Mouse (Mus musculus) heart, adult 2 months (tissue): Measurements from ENCODE around the gene Ctsq. TPM values are rescaled to one million over a fixed set of nuclear protein-coding genes. Genes with fewer than 3 reads are reported as not detected.

Experiments used
- DNase-seq, 2 experiments: peaks; one replicate each; pipeline ENCODE4 v3.0.0; 2021
- H3K27ac ChIP-seq: fragments of 200-600 bp; 2 replicates; pipeline ENCODE4 v1.8.1; 2022
- H3K27me3 ChIP-seq: fragments of 200-500 bp; 2 replicates; pipeline ENCODE4 v1.6.1; 2012; ENCODE audit warnings: mild to moderate bottlenecking, low read length, inconsistent platforms, mixed read lengths; ENCODE audit not compliant: control insufficient read depth, insufficient read depth
- H3K36me3 ChIP-seq: fragments of 200-500 bp; 2 replicates; pipeline ENCODE4 v1.6.1; 2012; ENCODE audit warnings: low read length, inconsistent platforms; ENCODE audit not compliant: control insufficient read depth, insufficient read depth
- H3K4me1 ChIP-seq: fragments of 200-500 bp; 2 replicates; pipeline ENCODE4 v1.6.1; 2011; ENCODE audit warnings: low read length; ENCODE audit not compliant: control insufficient read depth, insufficient read depth
- H3K4me3 ChIP-seq: fragments of 200-600 bp; 2 replicates; pipeline ENCODE4 v1.8.1; 2022
- H3K79me2 ChIP-seq: fragments of 200-500 bp; replicated peaks from 2 replicates; pipeline ENCODE4 v1.6.1; 2012; ENCODE audit warnings: mild to moderate bottlenecking, inconsistent platforms, low read length, moderate library complexity, mixed read lengths; ENCODE audit not compliant: control insufficient read depth, insufficient read depth
- H3K9ac ChIP-seq: fragments of 200-500 bp; 2 replicates; pipeline ENCODE4 v1.6.1; 2012; ENCODE audit warnings: low read depth, mild to moderate bottlenecking, control low read depth, inconsistent platforms, low read length, mixed read lengths
- CTCF ChIP-seq: fragments of 200-600 bp; IDR thresholded peaks from 2 replicates; pipeline ENCODE4 v1.8.1; 2022; ENCODE audit warnings: antibody characterized with exemption, mild to moderate bottlenecking, moderate library complexity
- EP300 ChIP-seq: fragments of 200-500 bp; IDR thresholded peaks from 2 replicates; pipeline ENCODE4 v1.6.1; 2011; ENCODE audit warnings: low read depth, low read length, control low read depth; ENCODE audit not compliant: insufficient read depth
- POLR2A ChIP-seq: fragments of 200-500 bp; IDR thresholded peaks from 2 replicates; pipeline ENCODE4 v1.6.1; 2011; ENCODE audit warnings: mild to moderate bottlenecking, low read depth, low read length, control low read depth; ENCODE audit not compliant: insufficient read depth
- WGBS: fragments of 180-500 bp; shearing (Covaris S2); methylation state at CpG from one replicate; pipeline ENCODE4 v1.1.7; 2018; 5-methylcytosine and 5-hydroxymethylcytosine counted together
- intact Hi-C: fragments of 180-260 bp; cut with DNase I; formaldehyde crosslinking; loops from one replicate; pipeline ENCODE4 v1.15.1; 2025
- long read RNA-seq: library from polyadenylated mRNA; stranded (forward); transcript quantifications from one replicate; pipeline ENCODE4 v2.0.0, GENCODE M21; 2021
- polyA plus RNA-seq: library from polyadenylated mRNA; depleted of rRNA; stranded (reverse); fragments of >200 nt; gene quantifications from 2 replicates; pipeline ENCODE4 v1.2.3, GENCODE M21; 2012; rRNA removed
- total RNA-seq, 2 experiments: library from RNA; stranded (reverse); gene quantifications; 2 replicates each; pipeline ENCODE4 v1.2.3; 2021

The Ctsq gene
- total RNA-seq (not detected), polyA plus RNA-seq (not detected in 2 replicates)
- long read RNA-seq, result 0 reads

DNA sequence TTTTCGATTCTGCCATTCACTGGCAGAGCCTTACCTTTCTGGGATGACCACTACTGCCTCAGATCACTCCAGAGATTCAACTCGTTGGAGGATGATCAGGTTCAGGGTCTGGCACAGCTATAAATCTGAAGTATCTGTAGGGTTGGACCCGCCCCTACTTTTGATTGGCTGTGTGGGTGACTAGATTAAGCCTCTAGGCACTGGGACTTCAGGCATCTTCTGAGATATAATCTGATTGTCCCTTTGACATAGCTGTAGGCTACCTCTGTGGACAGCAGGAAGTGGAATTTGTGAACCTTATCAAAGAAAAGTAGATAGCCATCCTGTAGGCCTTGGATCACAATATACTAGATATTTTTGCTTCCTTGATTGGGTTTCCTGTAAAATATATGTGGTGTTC, at the start of gene Ctsq:
Gene Ctsq (minus strand): TSS at position 101 of the 400 bp plus-strand sequence.
- H3K36me3 ChIP-seq, result no peaks in the 10 kb centered on the region
- H3K4me1 ChIP-seq, result no peaks in the 10 kb centered on the region
- H3K9ac ChIP-seq, result no peak within 1 kb of the TSS
- H3K4me3 ChIP-seq, result no peak within 1 kb of the TSS
- DNase-seq, result no peak
- intact Hi-C loops, result no loop called here
- WGBS, result 38% methylated on average over 3 of the region's 3 CpGs
- TF ChIP-seq EP300, result no peak
- no peak for TF ChIP-seq CTCF
- TF ChIP-seq POLR2A, result no peak
- H3K27me3 ChIP-seq, result no peaks in the 10 kb centered on the region
- H3K79me2 ChIP-seq, result no peaks in the 10 kb centered on the region
- H3K27ac ChIP-seq, result no peak within 1 kb of the TSS

DNA sequence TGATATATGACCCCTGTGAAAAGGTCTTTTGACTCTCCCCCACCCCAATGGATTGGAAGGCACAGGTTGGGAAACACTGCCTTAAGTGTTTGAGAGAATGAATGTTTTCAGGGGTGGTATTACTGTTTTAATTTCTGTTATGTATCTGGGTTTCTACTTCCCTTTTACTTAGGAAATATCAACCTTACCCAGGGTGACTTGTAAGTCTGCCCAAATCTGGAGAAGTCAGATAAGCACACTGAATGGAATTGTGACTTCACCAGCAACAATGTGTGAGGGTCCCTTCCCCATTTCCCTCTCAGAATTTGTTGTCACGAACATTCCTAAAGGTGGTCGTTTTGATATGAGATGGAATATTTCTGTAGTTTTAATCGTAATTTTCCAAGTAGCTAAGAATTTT, 17.6 kb downstream of the Ctsq start:
- intact Hi-C loops, result no loop called here
- WGBS, result 62% methylated on average over 3 of the region's 3 CpGs
- TF ChIP-seq POLR2A, result no peak
- TF ChIP-seq CTCF, result no peak
- TF ChIP-seq EP300, result no peak

DNA sequence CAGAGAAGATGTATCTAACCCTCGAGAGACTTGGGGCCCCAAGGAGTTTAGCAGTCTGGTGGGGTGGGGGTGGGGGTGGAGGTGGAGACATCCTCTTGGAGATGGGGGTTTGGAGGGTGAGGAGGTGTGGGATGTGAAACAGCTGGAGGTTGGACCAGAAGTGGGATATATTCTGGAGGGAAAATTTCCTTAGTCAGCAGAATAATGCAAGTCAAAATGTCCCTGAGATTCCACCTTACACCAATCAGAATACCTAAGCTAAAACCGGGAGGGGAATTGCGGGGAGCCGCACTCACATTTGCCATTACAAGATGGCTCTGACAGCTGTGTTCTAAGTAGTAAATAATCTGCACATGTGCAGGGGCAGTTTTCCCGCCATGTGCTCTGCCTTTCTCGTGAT, 18.6 kb downstream of the Ctsq start:
- H3K4me3 ChIP-seq, result no peak overlapping the region

More for the DNA sequence above, 17.6 kb downstream of the Ctsq start:
- DNase-seq, result no peak
- Histone ChIP-seq H3K9ac (no peak overlapping the region), H3K27me3 (no peaks in the 10 kb centered on the region), H3K27ac (no peak overlapping the region), H3K4me1 (no peaks in the 10 kb centered on the region), H3K79me2 (no peaks in the 10 kb centered on the region), H3K36me3 (no peaks in the 10 kb centered on the region), H3K4me3 (no peak overlapping the region)

DNA sequence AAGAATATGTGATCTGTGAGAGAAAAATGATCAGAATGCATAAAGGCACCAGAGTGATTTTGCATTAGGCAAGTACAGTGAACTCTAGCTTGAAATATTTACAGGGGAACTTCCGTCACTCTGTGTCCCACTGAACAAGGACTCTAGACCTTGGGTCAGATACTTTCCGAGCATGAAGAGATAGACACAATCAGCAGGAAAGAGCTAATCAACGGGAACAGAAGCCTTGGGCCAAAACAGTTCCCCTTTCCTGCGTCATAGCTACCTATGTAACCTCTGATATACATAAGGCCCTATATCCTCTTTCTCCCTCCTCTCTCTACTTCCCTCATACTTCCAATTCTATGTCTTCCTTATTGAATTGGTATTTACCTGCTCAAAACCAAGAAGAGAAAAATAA, 30.3 kb downstream of the Ctsq start:
- Histone ChIP-seq H3K27me3 (no peaks in the 10 kb centered on the region), H3K4me1 (no peaks in the 10 kb centered on the region), H3K79me2 (no peaks in the 10 kb centered on the region), H3K4me3 (no peak overlapping the region), H3K9ac (no peak overlapping the region), H3K27ac (no peak overlapping the region), H3K36me3 (no peaks in the 10 kb centered on the region)
- intact Hi-C loops, result no loop called here
- WGBS, result 28% methylated on average over 4 of the region's 4 CpGs
- DNase-seq, result no peak
- TF ChIP-seq EP300 (no peak), CTCF (no peak), POLR2A (no peak)

More for the DNA sequence above, 18.6 kb downstream of the Ctsq start:
- DNase-seq, result no peak
- Histone ChIP-seq H3K27me3 (no peaks in the 10 kb centered on the region), H3K4me1 (no peaks in the 10 kb centered on the region), H3K79me2 (no peaks in the 10 kb centered on the region), H3K27ac (no peak overlapping the region), H3K36me3 (no peaks in the 10 kb centered on the region), H3K9ac (no peak overlapping the region)
- 76% methylated on average over 6 of the region's 6 CpGs for WGBS
- TF ChIP-seq POLR2A, result no peak
- no peak for TF ChIP-seq EP300
- no peak for TF ChIP-seq CTCF
- intact Hi-C loops, result no loop called here

DNA sequence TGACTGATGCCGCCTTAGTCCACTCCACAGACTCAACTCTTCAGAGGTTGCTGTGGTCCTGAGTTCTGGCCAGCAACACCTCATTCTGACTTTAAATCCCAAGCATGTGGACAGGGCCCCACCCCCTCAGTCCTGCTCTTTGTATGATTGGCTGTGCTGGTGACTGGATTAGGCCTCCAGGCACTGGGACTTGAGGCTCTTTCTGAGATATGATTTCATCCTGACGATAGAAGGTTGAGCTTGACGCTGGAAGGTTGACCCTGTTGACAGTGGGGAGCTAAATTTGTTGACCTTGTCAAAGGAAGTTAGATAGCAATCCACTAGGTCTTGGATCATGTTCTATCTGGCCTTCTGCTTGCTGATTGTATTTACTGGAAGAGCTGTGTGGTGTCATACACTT, 34.6 kb downstream of the Ctsq start, which contains the start of gene Ctsj:
Gene Ctsj (minus strand): TSS at position 101 of the 400 bp plus-strand sequence.
- H3K4me3 ChIP-seq, result no peak within 1 kb of the TSS
- H3K36me3 ChIP-seq, result no peaks in the 10 kb centered on the region
- no peaks in the 10 kb centered on the region for H3K4me1 ChIP-seq
- no peaks in the 10 kb centered on the region for H3K79me2 ChIP-seq
- intact Hi-C loops, result no loop called here
- 45% methylated on average over 3 of the region's 3 CpGs for WGBS
- TF ChIP-seq CTCF (no peak), POLR2A (no peak), EP300 (no peak)
- no peak within 1 kb of the TSS for H3K9ac ChIP-seq
- DNase-seq, result no peak
- H3K27ac ChIP-seq, result no peak within 1 kb of the TSS
- H3K27me3 ChIP-seq, result no peaks in the 10 kb centered on the region

DNA sequence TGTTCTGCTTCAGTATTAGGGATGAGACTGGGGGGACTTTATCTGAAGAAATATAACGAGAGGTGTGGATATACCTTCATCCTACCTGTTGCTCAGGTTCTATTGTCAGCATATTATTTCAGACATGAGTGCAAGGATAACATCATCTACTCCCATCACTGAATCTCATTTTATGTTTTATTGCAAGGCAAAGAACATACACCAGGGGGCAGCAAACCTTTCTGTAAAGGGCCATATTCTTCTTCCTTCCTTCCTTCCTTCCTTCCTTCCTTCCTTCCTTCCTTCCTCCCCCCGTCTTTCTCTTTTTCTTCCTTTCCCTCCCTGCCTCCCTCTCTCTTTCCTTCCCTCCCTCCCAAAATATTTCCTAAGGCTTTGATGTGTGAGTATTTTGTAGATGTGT, 42.8 kb downstream of the Ctsq start:
- DNase-seq, result no peak
- no peaks in the 10 kb centered on the region for H3K4me1 ChIP-seq
- H3K36me3 ChIP-seq, result no peaks in the 10 kb centered on the region
- H3K27me3 ChIP-seq, result no peaks in the 10 kb centered on the region
- H3K4me3 ChIP-seq, result no peak overlapping the region
- intact Hi-C loops, result no loop called here
- no peak overlapping the region for H3K27ac ChIP-seq
- WGBS, result 36% methylated on average over 2 of the region's 2 CpGs
- no peak overlapping the region for H3K9ac ChIP-seq
- TF ChIP-seq EP300 (no peak), CTCF (peak; percentile 33)
- H3K79me2 ChIP-seq, result no peaks in the 10 kb centered on the region
